Mouse (Mus musculus): ENCODE results near the gene Ctdsp2.

Ctdsp2 gene

DNA sequence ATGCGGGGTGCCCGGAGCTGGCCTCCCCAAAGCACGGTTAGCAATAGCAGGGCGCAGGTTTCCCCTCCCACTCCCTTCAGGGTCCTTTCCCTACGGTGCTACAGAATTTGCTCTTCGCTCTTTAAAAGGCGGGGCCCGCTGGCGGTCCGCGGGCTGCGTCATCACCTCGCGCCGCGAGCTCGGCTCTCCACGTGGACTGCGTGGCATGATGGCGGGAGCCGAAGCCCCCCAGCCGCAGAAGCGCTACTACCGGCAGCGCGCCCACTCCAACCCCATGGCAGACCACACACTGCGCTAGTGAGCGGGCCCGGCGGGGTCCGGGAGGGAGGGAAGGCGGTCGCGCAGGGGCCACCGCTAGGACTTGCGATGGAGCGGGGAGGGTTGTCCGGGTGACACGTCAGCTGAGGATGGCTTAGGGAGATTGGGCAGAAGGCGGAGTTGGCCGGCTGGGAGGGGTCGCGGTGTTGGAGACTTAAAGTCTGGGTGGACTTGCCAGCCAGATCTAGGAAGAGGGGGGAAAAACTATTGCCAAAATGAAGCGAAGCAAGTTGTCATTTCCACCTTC lies 63.3 kb downstream of the Ctdsp2 start:
- DNase-seq (ENCODE audit: low read depth, low spot score), result peak; percentile 84

- DNase-seq (ENCODE audit: low read depth, low spot score), result peak; percentile 68
Measured at GRCm38 (mm10) chr10:127042468-127043115, 64.1 kb downstream of the Ctdsp2 start.

DNA sequence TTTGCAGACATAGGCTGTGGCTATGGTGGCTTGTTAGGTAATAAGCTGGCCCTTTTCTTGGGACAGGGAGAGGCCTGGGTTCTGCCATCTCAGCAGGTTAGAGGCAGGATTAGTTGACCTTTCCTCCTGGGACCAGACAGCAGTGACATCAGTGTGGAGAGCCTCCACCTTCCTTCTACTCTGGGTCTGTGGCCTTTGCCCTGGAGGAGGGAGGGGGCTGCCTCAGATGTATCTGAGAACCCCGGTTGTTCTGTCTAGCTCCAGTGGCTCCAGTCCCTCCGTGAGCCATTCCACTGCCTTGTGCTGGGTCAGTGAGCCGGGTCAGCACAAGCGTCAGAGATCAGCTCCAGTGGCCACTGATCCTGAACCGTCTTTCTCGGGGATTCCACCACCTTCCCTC lies 64.7 kb downstream of the Ctdsp2 start:
- no peak for DNase-seq (ENCODE audit: low read depth, low spot score)

DNA sequence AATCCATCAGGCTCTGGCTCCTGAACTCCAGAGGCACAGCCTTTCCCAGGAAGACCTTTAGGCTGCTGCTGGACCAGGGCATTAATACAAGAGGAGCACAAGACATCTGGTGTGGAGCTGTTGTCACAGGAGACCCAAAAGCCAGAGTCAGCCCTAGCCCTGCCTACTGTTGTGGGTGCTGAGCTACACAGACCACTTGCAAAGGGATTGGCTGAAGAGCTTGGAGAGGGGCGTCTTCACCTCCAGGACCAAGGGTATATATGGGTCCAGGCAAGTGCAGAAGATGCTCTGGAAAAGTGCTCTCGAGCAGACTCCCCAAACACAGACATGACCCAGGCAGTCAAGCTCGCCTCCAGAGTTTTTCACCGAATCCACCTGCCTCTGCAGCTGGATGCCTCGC lies 69.4 kb downstream of the Ctdsp2 start, which contains the start of gene Cyp27b1:
TSS of gene Cyp27b1 (plus strand) at position 297 of the 400 bp plus-strand sequence.
- DNase-seq (ENCODE audit: low read depth, low spot score), result no peak

DNA sequence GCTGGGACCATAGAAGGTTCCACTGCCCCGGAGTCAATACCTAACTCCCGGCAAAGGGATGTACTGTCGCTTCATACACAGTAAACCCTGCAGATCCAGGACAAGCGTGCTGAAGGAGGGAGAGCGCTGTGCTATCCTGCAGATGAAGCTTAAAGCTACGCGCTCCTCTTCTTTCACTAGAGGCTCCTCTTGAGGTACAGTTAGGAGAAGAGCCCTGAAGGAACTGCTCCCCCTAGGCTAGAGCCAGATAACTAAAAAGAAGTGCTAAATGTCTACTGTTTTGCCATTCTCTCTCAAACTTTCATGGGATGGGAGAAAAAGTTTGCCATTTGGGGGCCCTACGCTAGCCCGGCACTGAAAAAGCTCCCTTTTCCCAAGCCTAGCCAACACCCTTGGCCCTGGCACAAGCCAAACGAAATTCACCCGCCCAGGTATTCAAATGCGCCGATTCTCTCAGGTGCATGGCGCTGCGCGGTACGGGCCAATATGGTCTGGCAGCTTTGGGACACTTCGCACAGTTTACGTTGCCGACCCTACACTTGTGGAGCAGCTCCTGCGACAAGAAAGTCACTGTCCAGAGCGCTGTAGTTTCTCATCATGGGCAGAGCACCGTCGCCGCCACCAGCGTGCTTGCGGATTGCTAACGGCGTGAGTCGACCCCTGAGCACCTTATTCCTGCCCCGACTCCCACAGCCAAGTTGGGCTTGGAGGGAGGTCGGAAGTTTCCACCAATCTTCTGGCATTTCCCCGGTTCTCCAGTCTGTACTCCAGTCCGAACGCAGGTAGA lies 70.3 kb downstream of the Ctdsp2 start:
- no peak for DNase-seq (ENCODE audit: low read depth, low spot score)
